ENCODE assay signal across 8 mouse cellular contexts in genomic region chr14:21662465-21663142, GRCm38 (mm10). TPM values are rescaled to one million over a fixed set of nuclear protein-coding genes. Genes with fewer than 3 reads are reported as not detected.
DNase-seq lines count a peak whose midpoint lies in the region.

No protein-coding gene starts in this region.

- DNase-seq in adrenal gland, postnatal 14 days = peak; percentile 57
- no peak for DNase-seq in adrenal gland, adult 18-20 months (ENCODE audit: low spot score in 2 of 2)
- peak; percentile 38 for DNase-seq in ES-CJ7 (ENCODE audit: low read depth, low spot score)
- DNase-seq in kidney, adult 9 months = peak; percentile 56
- DNase-seq in lung, postnatal 14 days = peak; percentile 37
- no peak for DNase-seq in T-cell, adult 2 months (ENCODE audit: low spot score)
- DNase-seq in cerebellum, adult 9-11 months = no peak
- no peak for DNase-seq in cerebellum, adult 9-10 months

RNA-seq across cellular contexts. Expression of gene Dupd1, which starts 51.8 kb away (rescaled TPM):
- total RNA-seq in adrenal gland, postnatal 14 days (2021) = 0.70 and 1.8 TPM in 2 replicates
- total RNA-seq in adrenal gland, adult 18-20 months (2021) = 1 to 10 TPM in 1 of 2 experiments, under 1 TPM in 1; 0.83 to 2.5 TPM

Comparison
In these comparisons a context has a peak if more than half of its experiments do, and no peak if none do; other contexts are left out.
1. DNase-seq: peak in adrenal gland, postnatal 14 days (single experiment), ES-CJ7 (single experiment), kidney, adult 9 months (single experiment) and lung, postnatal 14 days (single experiment); none in adrenal gland, adult 18-20 months (0 of 2), T-cell, adult 2 months (single experiment), cerebellum, adult 9-11 months (single experiment) and cerebellum, adult 9-10 months (single experiment).